Mouse (Mus musculus) CH12.LX (cell line): ENCODE measurements around the gene Cyth3.

ENCODE experiments used
- CTCF ChIP-seq, 2 experiments: IDR thresholded peaks in 1 of 2; conservative IDR thresholded peaks in 1 of 2; 2 replicates each; pipeline ENCODE4 v1.5.1; 2011 to 2012; ENCODE audit warnings: low read depth in 2 of 2, low read length in 2 of 2, improper control_type of control experiment in 1 of 2, inconsistent platforms in 1 of 2, mild to moderate bottlenecking in 1 of 2, moderate library complexity in 1 of 2
- E2F4 ChIP-seq: IDR thresholded peaks from 2 replicates; pipeline ENCODE4 v1.6.1; 2011; ENCODE audit warnings: low read depth, low read length, improper control_type of control experiment; ENCODE audit not compliant: insufficient replicate concordance
- JUND ChIP-seq: conservative IDR thresholded peaks from 2 replicates; pipeline ENCODE4 v1.6.1; 2011; ENCODE audit warnings: low read depth, low read length, improper control_type of control experiment
- KAT2A ChIP-seq: IDR thresholded peaks from 2 replicates; pipeline ENCODE4 v1.6.1; 2012; ENCODE audit warnings: low read length, improper control_type of control experiment, inconsistent platforms; ENCODE audit not compliant: insufficient replicate concordance
- MYC ChIP-seq: IDR thresholded peaks from 2 replicates; pipeline ENCODE4 v1.6.1; 2011; ENCODE audit warnings: low read depth, mild to moderate bottlenecking, improper control_type of control experiment, low read length
- USF1 ChIP-seq: IDR thresholded peaks from 2 replicates; pipeline ENCODE4 v1.6.1; 2014; ENCODE audit warnings: low read depth, mild to moderate bottlenecking, inconsistent platforms, low read length, improper control_type of control experiment

- no peak for TF ChIP-seq MYC
- no peak for TF ChIP-seq KAT2A
- TF ChIP-seq JUND = no peak
- TF ChIP-seq USF1 = no peak
- no peak for TF ChIP-seq E2F4
- TF ChIP-seq CTCF (conservative IDR thresholded peaks at IDR 0.05 in 1 of 2, IDR thresholded peaks at IDR 0.05 in 1 of 2; ENCODE audit: low read depth in 2 of 2, low read length in 2 of 2) = no peak
These were observed 35.9 kb upstream of the Cyth3 start for GRCm38 (mm10) chr5:143586386-143586785.
